Mouse (Mus musculus): ENCODE results near the gene Trhr2. TPM values are rescaled to one million over a fixed set of nuclear protein-coding genes. Genes with fewer than 3 reads are reported as not detected.
A peak's percentile ranks its signal among the peaks of the same experiment; 100 is the strongest.

Gene Trhr2
- total and polyA plus RNA-seq, 2 experiments from 2014 or later, result not detected

GRCm38 (mm10) chr8:122354157-122354556 lies 6.4 kb downstream of the Trhr2 start:
- no peak overlapping the region for H3K9ac ChIP-seq (replicated peaks; ENCODE audit: low read depth, low read length)
- no peak for TF ChIP-seq EP300 (IDR thresholded peaks at IDR 0.05; ENCODE audit: low read depth)
- no peak for TF ChIP-seq CTCF (IDR thresholded peaks at IDR 0.05; ENCODE audit: low read depth)
- ATAC-seq (ENCODE audit: insufficient read depth, low read depth) (no peak), DNase-seq (ENCODE audit: low spot score) (peak; percentile 28)
- no peaks in the 10 kb centered on the region for H3K9me3 ChIP-seq (replicated peaks; ENCODE audit: control insufficient read depth, low read length)
- peaks cover 9% of the 10 kb centered on the region; the same call in 1 of the 2 replicates for H3K4me1 ChIP-seq (ENCODE audit: control insufficient read depth, insufficient read depth)
- no peak overlapping the region for H3K4me2 ChIP-seq (ENCODE audit: low read depth, low read length)
- 72% methylated on average over 8 of the region's 8 CpGs for WGBS
- no peak overlapping the region for H3K4me3 ChIP-seq (ENCODE audit: low read depth, low read length)
- no peaks in the 10 kb centered on the region for H3K27me3 ChIP-seq (ENCODE audit: control insufficient read depth, insufficient read depth, low read length)
- no peaks in the 10 kb centered on the region for H3K36me3 ChIP-seq (replicated peaks; ENCODE audit: control insufficient read depth, insufficient read depth, low read length)
- H3K27ac ChIP-seq (ENCODE audit: low read depth), result no peak overlapping the region

GRCm38 (mm10) chr8:122350309-122351089 lies 10.0 kb downstream of the Trhr2 start:
- ATAC-seq (ENCODE audit: insufficient read depth, low read depth) (no peak), DNase-seq (ENCODE audit: low spot score) (no peak)
- Histone ChIP-seq H3K27ac (ENCODE audit: low read depth) (no peak overlapping the region), H3K9me3 (replicated peaks; ENCODE audit: control insufficient read depth, low read length) (no peaks in the 10 kb centered on the region), H3K36me3 (replicated peaks; ENCODE audit: control insufficient read depth, insufficient read depth, low read length) (no peaks in the 10 kb centered on the region), H3K4me2 (ENCODE audit: low read depth, low read length) (no peak overlapping the region), H3K27me3 (ENCODE audit: control insufficient read depth, insufficient read depth, low read length) (no peaks in the 10 kb centered on the region), H3K4me3 (ENCODE audit: low read depth, low read length) (no peak overlapping the region), H3K4me1 (ENCODE audit: control insufficient read depth, insufficient read depth) (peaks cover 16% of the 10 kb centered on the region; the same call in 1 of the 2 replicates), H3K9ac (replicated peaks; ENCODE audit: low read depth, low read length) (no peak overlapping the region)
- TF ChIP-seq EP300 (IDR thresholded peaks at IDR 0.05; ENCODE audit: low read depth), result no peak
- TF ChIP-seq CTCF (IDR thresholded peaks at IDR 0.05; ENCODE audit: low read depth), result no peak
- 58% methylated on average over 11 of the region's 11 CpGs for WGBS

- Histone ChIP-seq H3K4me2 (ENCODE audit: low read depth, low read length) (no peak overlapping the region), H3K4me3 (ENCODE audit: low read depth, low read length) (no peak overlapping the region), H3K27ac (ENCODE audit: low read depth) (no peak overlapping the region), H3K27me3 (ENCODE audit: control insufficient read depth, insufficient read depth, low read length) (no peaks in the 10 kb centered on the region), H3K4me1 (ENCODE audit: control insufficient read depth, insufficient read depth) (peaks cover 18% of the 10 kb centered on the region), H3K9me3 (replicated peaks; ENCODE audit: control insufficient read depth, low read length) (no peaks in the 10 kb centered on the region), H3K9ac (replicated peaks; ENCODE audit: low read depth, low read length) (no peak overlapping the region), H3K36me3 (replicated peaks; ENCODE audit: control insufficient read depth, insufficient read depth, low read length) (no peaks in the 10 kb centered on the region)
- peak; percentile 41 for DNase-seq (ENCODE audit: low spot score)
- TF ChIP-seq CTCF (IDR thresholded peaks at IDR 0.05; ENCODE audit: low read depth), result no peak
- no peak for TF ChIP-seq EP300 (IDR thresholded peaks at IDR 0.05; ENCODE audit: low read depth)
- WGBS, result 31% methylated on average over 15 of the region's 15 CpGs
- ATAC-seq (ENCODE audit: insufficient read depth, low read depth), result no peak
These were observed 10.9 kb downstream of the Trhr2 start for GRCm38 (mm10) chr8:122349357-122350297.

- DNase-seq (ENCODE audit: low spot score) (peak; percentile 39), ATAC-seq (ENCODE audit: insufficient read depth, low read depth) (0 out of 2 replicates have a peak, but pooled peaks have one; percentile 13)
- TF ChIP-seq CTCF (IDR thresholded peaks at IDR 0.05; ENCODE audit: low read depth) (no peak), EP300 (IDR thresholded peaks at IDR 0.05; ENCODE audit: low read depth) (no peak)
- Histone ChIP-seq H3K9me3 (replicated peaks; ENCODE audit: control insufficient read depth, low read length) (no peaks in the 10 kb centered on the region), H3K36me3 (replicated peaks; ENCODE audit: control insufficient read depth, insufficient read depth, low read length) (no peaks in the 10 kb centered on the region), H3K27me3 (ENCODE audit: control insufficient read depth, insufficient read depth, low read length) (0 out of 2 replicates have a peak, but pooled peaks cover 4% of the 10 kb centered on the region), H3K4me2 (ENCODE audit: low read depth, low read length) (no peak overlapping the region), H3K9ac (replicated peaks; ENCODE audit: low read depth, low read length) (no peak overlapping the region), H3K4me3 (ENCODE audit: low read depth, low read length) (no peak overlapping the region), H3K4me1 (ENCODE audit: control insufficient read depth, insufficient read depth) (peaks cover 33% of the 10 kb centered on the region), H3K27ac (ENCODE audit: low read depth) (no peak overlapping the region)
- WGBS, result 30% methylated on average over 5 of the region's 5 CpGs
These were observed 12.6 kb downstream of the Trhr2 start for GRCm38 (mm10) chr8:122347811-122348552.
